Mouse (Mus musculus): ENCODE measurements around the gene Cd72.

Gene Cd72

GRCm38 (mm10) chr4:43477857-43478533 lies 23.6 kb upstream of the Cd72 start:
- peak; percentile 90 for DNase-seq

- DNase-seq = peak; percentile 52
These were observed 22.2 kb upstream of the Cd72 start for GRCm38 (mm10) chr4:43476604-43477003.

- no peak for DNase-seq
These were observed 19.2 kb upstream of the Cd72 start for GRCm38 (mm10) chr4:43473636-43474035.

- no peak for DNase-seq
These were observed 15.9 kb upstream of the Cd72 start for GRCm38 (mm10) chr4:43470301-43470700.

- DNase-seq = no peak
These were observed 12.4 kb upstream of the Cd72 start for GRCm38 (mm10) chr4:43466872-43467271.

GRCm38 (mm10) chr4:43465935-43466334 lies 11.5 kb upstream of the Cd72 start:
- DNase-seq = no peak

GRCm38 (mm10) chr4:43463102-43463501 lies 8.7 kb upstream of the Cd72 start:
- no peak for DNase-seq

- no peak for DNase-seq
These were observed 2.7 kb upstream of the Cd72 start for GRCm38 (mm10) chr4:43457124-43457523.

- peak; percentile 57 for DNase-seq
These were observed 2.0 kb upstream of the Cd72 start for GRCm38 (mm10) chr4:43456470-43456869.

GRCm38 (mm10) chr4:43453413-43453812 lies 1.0 kb downstream of the Cd72 start:
- peak; percentile 66 for DNase-seq

GRCm38 (mm10) chr4:43452315-43452714 lies 2.1 kb downstream of the Cd72 start:
- DNase-seq = no peak

- no peak for DNase-seq
These were observed 5.9 kb downstream of the Cd72 start for GRCm38 (mm10) chr4:43448554-43448953.

GRCm38 (mm10) chr4:43447251-43447650 lies 7.2 kb downstream of the Cd72 start:
- DNase-seq = no peak

- DNase-seq = peak; percentile 52
These were observed 10.9 kb downstream of the Cd72 start for GRCm38 (mm10) chr4:43443511-43443910.

GRCm38 (mm10) chr4:43442456-43443361 lies 11.7 kb downstream of the Cd72 start:
- DNase-seq = peak; percentile 75

- DNase-seq = peak; percentile 99
These were observed 12.4 kb downstream of the Cd72 start for GRCm38 (mm10) chr4:43442044-43442443.

- no peak for DNase-seq
These were observed 12.8 kb downstream of the Cd72 start, which contains the start of gene Tesk1 for GRCm38 (mm10) chr4:43441639-43442038. Tesk1 (plus strand) TSS chr4:43441939.

- DNase-seq = no peak
These were observed 21.6 kb downstream of the Cd72 start for GRCm38 (mm10) chr4:43432832-43433231.

- peak; percentile 90 for DNase-seq
These were observed 22.7 kb downstream of the Cd72 start for GRCm38 (mm10) chr4:43431690-43432089.

- DNase-seq = no peak
These were observed 25.5 kb downstream of the Cd72 start, which contains the start of gene Fam166b for GRCm38 (mm10) chr4:43428946-43429345. Fam166b (minus strand) TSS chr4:43429134.

GRCm38 (mm10) chr4:43428180-43428861 lies 26.1 kb downstream of the Cd72 start:
- no peak for DNase-seq

- peak; percentile 82 for DNase-seq
These were observed 26.8 kb downstream of the Cd72 start for GRCm38 (mm10) chr4:43427501-43428179.

GRCm38 (mm10) chr4:43426487-43426886 lies 27.9 kb downstream of the Cd72 start:
- no peak for DNase-seq

Data from thymus, postnatal 4 days (tissue).